Mouse (Mus musculus) brain, embryonic 14.5 days (tissue): ENCODE measurements around the gene Sez6.

ENCODE experiments used
- CTCF ChIP-seq: fragments of 200-500 bp; IDR thresholded peaks from 2 replicates; pipeline ENCODE4 v1.5.1; 2012; ENCODE audit warnings: inconsistent platforms, mild to moderate bottlenecking, moderate library complexity, borderline replicate concordance; ENCODE audit not compliant: insufficient read depth, insufficient read length; ENCODE audit errors: extremely low read depth
- POLR2A ChIP-seq: fragments of 200-500 bp; IDR thresholded peaks from 2 replicates; pipeline ENCODE4 v1.6.1; 2012; ENCODE audit warnings: mild to moderate bottlenecking, inconsistent platforms, borderline replicate concordance; ENCODE audit not compliant: poor library complexity, insufficient read depth, insufficient read length, severe bottlenecking; ENCODE audit errors: extremely low read depth

GRCm38 (mm10) chr11:77981609-77982440 lies 51.2 kb downstream of the Sez6 start:
- no peak for TF ChIP-seq CTCF
- 0 out of 2 replicates have a peak, but pooled peaks have one; percentile 22 for TF ChIP-seq POLR2A
